Mouse (Mus musculus) ovary, postnatal 10 days (tissue): ENCODE measurements at regions not wholly inside any gene's neighbourhood (a gene's known extent, or its start where the extent isn't known, plus 50 kb on each side); places are given as distances from the start of the nearest gene placed in this dataset.
A peak's percentile ranks its signal among the peaks of the same experiment; 100 is the strongest.

Experiments
- DNase-seq: peaks from one replicate; pipeline ENCODE4 v3.0.0; 2022; ENCODE audit warnings: low spot score

DNA sequence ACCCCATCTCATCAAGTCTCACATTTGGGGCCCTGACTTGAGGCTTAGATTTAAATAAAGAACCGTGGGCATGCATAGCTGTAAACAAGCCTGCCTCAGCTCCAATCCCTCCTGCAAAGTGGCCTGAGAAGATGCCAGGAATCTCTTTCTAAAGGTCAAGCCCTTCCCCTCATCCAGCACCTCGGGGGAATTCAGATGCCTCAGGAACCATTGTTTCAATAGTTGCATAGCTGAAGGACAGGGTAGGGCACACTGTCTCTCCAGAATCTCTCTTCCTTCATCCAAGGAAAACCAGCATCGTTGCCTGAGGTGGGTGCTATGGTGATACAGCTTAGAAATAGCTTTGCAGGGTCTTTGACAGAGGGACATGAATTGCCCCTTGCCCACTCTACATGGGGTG, 154.4 kb downstream of the Thbs2 start:
- DNase-seq: no peak

DNA sequence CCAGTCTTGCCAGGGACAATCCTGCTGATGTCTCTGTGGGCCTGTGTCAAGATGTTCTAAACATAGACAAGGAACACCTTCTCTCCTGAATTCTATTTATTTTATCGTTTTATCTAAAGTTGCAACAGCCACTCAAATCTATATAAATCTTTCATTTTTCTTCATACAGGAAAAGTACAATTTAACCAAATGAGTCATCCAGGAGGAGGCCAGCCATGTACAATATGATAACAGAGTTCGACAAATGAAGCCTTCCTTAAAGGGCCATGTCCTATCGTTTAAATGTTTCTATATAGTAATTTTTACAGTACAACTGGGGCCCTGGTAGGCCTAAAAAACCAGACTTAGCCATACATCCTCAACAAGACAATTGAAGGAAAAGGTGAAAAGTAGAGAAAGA, 154.8 kb downstream of the Thbs2 start:
- no peak for DNase-seq

DNA sequence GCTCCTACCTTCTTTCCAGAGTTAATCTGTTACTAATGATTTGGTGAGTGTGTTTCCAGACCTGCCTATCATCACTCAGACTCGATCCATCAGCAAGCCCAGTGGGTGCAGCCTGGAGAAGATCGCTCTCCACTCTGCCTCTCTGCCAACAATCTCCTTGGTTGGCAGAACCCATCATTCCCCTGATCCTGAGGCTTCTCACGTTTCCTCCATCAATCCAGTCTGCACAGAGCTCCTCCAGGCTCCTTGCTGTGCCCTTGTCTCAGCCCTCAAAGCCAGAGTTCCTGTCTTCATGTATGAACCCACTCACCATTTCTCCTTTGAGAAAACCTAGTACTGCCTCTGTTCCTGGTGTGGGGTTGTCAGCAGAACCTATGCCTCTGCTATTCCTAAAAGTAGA, 155.5 kb downstream of the Thbs2 start:
- DNase-seq: no peak

DNA sequence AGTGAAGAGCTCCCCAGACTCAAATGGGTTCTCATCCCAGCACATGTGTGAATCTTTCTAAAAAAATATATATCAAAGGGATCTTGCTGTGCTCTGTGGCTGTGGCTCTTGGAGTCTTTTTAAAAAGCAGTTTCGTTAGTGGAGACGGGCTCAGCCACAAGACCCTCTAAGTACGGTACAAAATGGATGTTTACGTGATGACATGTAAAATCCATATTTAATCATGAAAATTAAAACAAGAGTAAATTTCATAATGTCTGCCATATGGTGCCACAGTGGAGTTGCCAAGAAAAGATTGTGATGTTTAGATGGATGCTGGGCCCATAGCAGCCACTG, 161.1 kb downstream of the Thbs2 start:
- no peak for DNase-seq

DNA sequence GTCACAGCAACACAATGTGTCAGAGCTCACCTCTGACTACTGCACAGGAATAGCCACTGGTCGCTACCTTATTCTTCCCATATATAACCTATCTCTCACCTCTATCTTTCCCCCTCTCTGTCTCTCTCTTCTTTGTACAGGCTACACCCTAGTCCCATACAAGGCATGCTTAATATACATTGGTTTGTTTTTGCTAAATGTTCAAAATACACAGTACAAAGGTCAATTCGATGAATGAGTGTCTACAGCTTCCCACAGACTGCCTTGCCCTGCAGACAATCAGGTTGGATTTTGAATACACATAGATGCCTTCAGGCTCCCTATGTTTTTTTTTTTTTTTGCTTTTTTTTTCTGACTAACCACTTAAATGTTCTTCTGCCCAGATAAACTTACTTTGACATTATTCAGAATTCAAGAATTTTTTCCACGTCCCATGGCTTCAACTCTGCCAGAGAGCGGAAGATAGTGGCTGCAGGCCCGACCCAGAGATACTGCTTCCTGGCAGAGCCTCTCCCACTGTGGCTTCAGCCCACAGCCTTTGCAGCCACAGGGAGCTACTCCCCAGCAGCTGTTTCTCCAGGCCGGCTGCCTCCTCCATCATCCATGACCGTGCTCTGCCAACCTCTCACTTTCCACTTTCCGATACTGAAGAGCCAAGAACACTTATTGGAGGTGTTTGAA, 161.6 kb downstream of the Thbs2 start:
- no peak for DNase-seq

DNA sequence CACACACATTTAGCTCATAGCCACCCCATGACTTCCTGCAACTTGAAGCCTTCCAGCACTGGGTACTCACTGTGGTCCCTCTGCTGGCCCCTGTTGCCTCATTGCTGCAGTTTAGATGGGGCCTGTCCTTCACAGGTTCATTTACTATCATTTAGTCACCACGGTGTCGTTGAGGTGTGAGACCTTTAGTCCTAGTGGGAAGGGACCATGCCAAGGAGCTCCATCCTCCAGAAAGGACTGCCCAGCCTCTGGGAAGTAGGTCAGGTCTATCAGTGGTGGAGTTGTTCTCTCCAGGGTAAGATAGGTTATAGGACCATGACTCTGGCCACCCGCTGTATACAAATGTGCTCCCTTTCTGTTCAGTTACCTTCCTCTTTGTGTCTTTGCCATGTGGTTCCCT, 162.2 kb downstream of the Thbs2 start:
- DNase-seq: no peak

DNA sequence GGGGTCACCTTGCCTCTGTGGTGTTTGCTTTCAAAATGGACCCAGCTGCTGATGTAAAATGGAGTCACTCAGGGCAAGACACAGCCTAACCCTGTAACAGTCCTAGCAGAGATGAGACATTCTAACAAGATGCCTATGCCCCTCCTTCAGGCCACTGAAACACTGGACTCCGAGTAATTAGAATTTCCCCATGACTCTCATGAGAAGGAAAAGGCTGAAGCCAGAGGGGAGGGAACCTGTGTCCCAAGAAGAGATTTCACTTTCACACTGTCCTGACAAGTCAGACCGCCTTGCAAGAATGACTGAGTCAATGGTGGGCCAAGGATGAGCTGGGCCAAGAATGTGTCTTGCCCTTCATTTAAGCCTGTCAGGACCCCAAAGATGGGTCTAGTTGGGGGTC, 166.3 kb downstream of the Thbs2 start:
- DNase-seq: no peak

DNA sequence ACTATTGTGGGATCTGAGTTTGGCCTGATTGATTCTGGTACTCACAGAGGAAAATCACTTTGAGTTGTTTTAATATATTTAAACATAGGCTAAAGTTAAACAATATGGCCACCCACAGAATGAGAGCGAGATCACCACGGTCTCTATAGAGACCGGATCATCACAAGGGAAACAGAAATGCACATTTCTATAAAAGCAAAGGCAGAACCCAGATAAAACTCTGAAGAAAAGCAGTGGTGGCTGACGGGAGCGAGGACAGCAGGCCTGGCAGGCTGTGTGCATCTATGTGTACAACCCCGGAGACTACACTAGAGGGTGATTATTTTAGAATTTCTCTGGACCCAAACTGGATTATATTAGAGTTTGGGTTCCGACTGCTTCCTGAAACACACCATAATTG, 168.8 kb downstream of the Thbs2 start:
- DNase-seq: no peak

DNA sequence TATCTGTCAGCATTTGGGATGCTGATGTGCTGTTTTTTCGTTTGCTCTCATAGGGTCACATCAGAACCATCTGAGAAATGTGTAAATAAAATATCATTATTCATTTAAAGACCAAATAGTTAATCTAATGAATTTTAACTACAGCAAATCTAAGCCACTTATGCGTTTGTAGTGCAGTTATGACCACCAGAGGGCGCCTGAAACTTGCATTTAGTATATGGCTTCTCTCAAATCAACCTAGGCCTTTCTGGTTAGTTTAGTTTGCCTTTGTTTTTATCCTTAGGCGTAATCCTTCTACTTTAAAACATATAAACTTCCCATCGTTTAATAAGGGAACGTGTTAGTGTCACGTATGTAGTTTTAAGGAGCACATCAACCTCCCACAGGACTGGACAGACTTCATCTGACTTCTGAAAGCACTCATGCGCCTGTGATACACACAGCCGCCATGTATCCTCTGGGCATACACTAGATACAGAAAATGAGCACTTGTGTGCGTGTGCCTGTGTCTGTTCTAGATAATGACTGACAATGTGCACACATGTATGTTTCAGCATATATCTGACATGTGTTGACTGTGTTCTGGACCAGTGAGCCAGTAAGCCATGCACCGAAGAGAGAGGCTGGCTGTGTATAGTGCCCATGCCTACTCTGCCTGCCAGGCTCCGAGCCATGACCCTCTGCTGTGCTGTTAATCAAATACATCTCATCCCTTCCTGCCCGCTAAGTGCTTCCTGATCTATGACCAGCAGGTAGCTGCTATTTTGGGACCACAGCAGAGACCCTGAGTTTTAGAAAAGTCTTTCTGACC, 169.4 kb downstream of the Thbs2 start:
- DNase-seq: no peak

DNA sequence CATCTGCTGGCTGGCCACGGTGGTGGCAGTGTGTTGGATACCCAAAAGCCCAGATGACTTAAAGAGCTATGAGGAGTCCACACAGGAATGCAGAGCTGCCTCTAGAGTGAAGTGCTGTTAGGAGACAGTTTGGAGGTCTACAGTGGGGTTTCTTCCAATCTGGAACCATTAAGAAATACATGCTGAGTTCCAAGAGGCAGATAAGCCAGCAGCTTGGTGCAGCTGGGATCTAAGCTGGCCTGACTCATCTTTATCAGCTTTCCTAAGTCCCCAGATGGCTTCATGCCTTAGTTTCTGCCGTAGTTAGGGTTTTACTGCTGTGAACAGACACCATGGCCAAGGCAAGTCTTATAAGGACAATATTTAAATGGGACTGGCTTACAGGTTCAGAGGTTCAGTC, 172.0 kb downstream of the Thbs2 start:
- no peak for DNase-seq

DNA sequence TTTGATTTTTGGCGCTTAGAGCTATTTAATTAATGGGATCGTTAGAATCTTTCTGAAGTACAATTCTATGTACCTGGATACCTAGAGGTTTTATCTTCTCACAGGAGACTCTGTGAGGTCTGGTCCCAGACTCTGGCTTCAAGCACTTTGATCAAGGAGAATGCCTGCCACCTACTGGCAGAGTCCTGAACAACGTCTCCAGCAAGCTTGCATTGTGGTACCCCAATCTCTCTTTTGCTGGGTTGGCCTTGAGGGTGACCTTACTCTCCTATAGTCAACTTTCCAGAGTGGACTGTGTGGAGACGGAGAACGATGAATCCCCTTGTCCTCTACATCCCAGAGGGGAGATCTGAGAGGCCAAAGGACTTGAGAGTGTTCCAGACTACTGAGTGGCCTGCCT, 173.5 kb downstream of the Thbs2 start:
- peak; percentile 38 for DNase-seq

DNA sequence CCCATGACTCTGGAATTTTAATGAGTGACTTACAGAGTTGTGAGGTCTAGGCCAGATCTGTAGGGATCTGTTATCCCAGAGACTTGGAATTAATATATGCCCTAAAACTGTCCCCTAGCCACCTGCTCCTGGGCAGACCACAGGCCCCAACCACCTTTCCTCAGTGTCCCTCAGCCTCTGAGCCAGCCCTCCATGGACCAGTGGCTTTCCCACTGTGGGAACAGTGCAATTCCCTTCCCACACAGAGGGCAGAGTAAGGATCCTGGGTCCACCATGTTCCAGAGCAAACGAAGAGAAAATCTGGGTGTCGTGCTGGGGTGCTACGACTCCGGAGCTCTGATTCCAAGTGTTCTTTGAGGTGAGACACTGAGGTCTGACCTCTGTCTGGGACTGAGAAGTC, 174.7 kb downstream of the Thbs2 start:
- DNase-seq: no peak

DNA sequence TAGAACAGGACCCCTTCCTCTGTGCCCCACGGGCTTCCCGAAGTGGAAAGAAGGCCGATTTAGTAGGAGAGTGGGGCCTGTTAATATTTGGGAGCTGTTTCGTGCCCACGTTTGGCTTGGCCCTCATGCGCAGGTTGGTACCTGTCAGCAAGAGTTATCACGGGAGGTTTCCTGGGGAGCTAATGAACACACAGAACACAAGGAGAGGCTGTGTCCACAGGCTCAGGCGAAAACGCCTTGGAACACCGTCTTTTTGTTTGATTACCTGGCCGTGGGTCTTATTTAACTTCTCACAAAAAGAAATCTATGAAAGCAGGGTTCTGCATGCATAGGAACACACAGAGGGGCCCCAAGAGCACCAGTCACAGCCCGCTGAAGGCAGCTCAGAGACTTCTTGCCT, 175.8 kb downstream of the Thbs2 start:
- DNase-seq: no peak

DNA sequence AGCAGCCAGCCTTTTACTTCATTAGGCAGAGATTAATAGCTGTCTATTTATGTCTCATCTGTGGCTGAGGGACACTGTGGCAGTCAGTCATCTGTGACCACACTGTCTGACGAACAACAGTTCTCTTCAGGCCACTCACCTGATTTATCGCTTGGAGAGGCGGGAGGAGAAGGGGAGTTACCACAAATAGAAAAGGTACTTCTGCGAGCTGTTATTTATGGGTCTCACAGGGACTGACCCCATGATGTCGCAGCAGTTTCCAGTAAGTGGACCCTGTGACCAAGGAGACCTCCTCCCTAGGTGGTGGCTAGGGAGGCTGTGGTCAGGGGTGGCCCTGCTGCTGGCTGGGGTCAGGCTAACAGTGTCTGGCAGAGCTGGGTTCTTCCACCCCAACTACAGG, 176.7 kb downstream of the Thbs2 start:
- no peak for DNase-seq

DNA sequence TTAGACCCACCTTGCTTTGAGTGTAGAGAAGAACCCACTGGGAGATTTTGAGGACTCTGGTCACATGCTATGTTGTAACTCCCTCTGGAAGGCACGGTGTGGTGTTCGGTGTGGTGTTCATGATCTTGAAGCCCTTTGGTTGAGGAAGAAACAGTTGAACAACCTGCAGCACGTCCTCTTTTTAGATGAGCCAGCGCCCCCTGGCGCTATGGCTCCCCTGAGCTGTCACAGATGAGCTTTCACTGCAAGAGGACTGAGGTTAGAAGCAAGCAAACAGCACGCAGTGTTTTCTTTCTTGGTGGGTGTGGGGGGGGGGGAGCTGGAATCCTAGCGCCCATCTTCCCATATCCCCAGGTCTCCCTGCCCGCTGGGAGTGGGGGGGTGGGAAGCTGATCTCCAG, 177.9 kb downstream of the Thbs2 start:
- peak; percentile 44 for DNase-seq

DNA sequence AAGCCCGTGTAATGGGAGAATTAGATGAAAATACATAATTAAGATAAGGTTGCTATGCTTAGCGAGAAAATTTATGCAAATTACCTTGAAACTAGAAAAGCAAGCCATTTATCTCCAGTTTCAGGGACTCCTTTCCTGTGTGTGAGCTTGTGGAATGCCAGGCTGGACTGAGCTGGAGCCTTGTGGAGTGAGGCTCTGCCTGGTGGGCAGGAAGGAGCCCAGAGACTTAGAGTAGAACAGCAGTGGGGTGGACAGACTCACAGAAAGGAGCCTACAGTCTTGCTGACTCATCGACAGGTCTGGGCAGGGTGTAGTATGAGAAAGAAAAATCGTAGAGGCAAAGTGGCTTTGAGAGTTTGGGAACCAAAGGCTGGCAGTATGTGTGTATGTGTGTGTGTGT, 180.6 kb downstream of the Thbs2 start:
- DNase-seq: no peak

DNA sequence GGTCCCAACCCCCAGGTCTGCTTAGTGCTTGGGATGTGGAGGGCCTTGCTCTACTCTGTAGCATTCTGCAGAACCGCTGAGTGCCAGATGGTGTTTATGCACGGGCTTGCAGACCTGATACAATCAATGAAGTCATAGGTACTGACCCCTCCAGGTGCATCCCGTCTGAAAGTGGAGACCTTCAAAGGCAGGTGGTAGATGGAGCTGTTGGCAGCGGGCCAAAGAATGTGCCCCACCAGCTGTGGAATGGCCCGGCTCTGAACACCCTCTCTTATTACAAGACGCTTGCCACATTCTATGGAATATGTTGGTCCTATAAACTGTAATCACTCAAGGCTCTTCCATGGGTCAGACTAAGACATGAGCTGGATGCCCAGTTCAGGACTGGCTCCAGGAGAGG, 183.5 kb downstream of the Thbs2 start:
- DNase-seq: no peak

DNA sequence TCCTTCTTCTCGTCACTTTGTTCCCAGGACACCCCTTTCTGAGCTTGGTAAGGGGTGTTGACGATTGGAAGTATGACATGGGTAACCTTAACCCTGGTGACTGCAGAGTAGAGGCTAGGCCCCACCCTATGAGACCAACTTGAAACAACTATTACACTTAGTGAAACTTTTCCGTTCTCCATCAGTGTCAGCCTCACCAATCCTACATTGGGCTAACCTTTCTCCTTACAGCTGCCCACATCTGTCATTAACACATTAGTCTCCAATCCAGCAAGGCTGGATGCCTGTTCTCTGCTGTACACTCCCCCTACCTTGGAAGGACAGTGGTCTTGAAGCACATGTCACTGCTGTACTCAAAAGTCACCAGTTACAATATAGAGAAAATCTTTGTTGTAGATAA, 186.9 kb downstream of the Thbs2 start:
- no peak for DNase-seq

DNA sequence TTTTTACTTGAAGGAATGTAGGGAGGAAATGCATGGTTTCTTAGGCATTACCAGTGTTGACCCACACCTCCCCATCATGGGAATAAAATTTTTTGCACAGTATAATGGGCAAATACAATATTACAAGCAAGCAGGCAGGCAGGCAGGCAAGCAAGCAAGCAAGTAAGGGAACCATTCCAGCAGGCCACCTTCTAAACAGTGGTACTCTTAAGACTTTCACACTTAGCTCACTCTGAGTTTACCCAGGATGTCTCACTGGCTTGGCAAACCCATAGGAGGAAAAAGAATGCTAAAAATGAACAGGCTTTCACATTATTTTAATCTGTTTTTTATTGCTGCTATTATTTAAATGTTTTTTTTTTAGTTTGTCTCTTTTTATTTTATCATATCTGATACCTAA, 187.9 kb downstream of the Thbs2 start:
- no peak for DNase-seq

DNA sequence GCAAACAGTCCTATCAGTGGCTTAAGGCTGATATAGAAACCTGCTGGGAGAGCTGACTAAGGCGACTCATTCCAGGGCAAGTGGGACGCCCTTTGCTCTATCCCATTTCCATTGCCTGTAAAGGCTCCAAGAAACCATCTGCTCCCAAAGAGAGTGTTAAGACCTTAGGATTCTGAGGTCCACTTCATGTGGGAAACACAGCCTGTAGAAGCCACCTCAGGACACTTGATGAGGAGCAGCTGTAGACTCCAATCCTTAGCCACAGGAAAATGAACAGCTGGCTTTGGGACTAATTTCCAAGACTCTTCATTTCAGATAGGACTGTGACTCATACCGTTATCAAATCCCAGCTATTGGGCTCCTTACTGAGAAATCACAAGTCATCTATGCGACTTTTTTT, 188.6 kb downstream of the Thbs2 start:
- no peak for DNase-seq

DNA sequence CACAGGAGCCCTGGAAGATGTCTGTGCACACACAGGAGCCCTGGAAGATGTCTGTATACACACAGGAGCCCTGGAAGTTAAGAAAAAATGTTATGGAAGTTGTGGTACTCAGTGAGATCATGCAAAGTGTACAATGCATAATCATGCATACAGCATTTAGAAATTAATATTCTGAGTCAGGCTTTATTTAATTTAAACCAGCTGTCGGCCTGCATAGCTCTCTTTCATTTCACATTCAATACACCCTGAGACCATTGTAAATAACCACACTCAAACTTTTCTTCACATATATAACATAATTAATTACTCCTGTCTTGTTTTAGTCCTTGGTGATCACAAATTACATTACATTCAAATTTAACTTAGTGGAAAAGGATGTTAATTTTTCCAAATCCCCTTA, 190.4 kb downstream of the Thbs2 start:
- DNase-seq: no peak

DNA sequence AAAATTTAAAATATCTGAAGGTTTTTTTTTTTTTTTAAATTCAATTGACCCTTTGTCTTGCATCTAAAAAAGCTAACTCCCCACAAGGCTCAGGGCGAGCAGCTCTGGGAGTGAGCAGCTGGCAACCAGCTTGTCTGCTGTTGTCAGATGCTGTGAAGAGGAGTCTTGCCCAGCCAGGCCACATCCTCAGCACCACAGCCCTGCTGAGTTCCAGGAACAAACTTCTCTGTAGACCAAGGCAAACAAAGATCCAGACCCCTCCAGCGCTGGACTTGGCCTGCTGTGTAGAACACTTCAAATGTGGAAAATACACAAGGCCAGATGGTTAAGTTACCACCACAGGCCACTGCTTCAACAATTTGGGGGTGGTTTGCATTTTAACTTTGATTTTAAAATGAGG, 192.7 kb downstream of the Thbs2 start:
- no peak for DNase-seq

DNA sequence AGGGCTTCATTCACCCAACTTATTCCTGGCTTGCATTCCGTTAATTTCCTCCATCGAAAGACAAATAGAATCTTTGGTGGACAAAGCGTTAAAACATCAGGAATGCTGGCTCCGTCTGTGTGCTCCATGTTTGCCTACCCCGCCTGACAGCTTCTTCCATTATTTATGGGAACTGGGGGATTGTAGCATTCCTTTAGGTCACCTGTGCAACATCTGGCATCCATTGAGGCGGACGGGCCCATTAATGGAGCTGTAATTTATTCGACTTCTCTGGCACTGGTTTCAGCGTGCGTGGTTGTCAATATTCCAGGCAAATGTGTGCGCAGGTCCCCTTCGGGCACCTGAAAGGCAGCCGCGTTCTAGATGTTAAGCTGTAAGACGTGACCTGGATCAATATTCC, 196.9 kb downstream of the Thbs2 start:
- no peak for DNase-seq

DNA sequence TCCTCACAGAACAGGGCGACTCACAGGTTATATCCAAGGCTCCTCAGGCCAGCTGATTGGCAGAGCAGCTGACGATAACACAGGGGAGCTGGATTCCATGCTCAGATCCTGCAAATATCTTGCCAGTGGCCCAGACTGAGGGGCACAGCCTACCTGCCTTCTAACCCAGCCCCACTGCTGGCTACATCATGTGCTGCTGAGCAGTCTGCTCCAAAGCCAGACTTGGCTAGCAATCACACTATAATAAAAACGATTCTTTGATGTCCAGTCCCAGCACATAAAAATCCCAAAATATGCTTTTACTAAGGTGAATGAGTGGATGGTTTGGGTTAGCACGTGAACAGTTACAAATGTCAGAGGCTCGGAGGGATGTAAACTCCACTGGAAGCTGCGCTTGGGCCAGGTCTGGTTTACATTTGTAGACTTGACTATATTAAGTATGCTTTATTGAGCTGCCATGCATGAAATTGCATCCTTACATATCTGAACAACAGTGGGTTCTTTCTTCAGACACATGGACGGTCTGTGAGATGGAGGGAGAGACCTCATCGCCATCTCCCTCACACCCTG, 200.2 kb downstream of the Thbs2 start:
- DNase-seq: no peak
